Mouse (Mus musculus) embryonic fibroblast, embryonic 13.5 days (primary cell): ENCODE measurements at regions not wholly inside any gene's neighbourhood (a gene's known extent, or its start where the extent isn't known, plus 50 kb on each side); places are given as distances from the start of the nearest gene placed in this dataset.

Source experiments
- CTCF ChIP-seq: IDR thresholded peaks from 2 replicates; pipeline ENCODE4 v1.5.1; 2011; ENCODE audit warnings: mild to moderate bottlenecking, control low read depth, low read length, moderate library complexity, borderline replicate concordance; ENCODE audit not compliant: insufficient read depth
- POLR2A ChIP-seq: IDR thresholded peaks from 2 replicates; pipeline ENCODE4 v1.6.1; 2011; ENCODE audit warnings: low read depth, mild to moderate bottlenecking, control low read depth, low read length, moderate library complexity

DNA sequence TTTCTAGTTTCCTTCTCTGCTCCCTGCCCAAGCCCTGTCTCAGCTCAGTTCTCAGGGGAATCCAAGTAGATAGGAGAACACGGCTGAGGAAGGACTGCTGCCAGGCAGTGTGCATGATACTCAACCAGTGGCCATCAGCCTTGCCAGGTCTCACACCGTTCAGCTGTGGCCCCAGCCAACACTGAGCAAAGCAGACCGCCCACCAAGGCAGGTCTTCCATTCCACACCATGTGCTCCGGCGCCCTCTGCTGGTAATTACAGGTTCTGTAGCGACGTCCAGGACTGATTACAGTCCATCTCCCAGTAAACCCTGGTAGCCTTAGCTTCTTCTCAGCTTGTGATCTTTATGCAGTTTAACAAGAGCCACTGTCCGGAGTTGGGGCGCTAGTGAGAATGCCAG, 144.5 kb downstream of the Tfcp2l1 start:
- peak; percentile 57; the same call in 1 of the 2 replicates for TF ChIP-seq CTCF
- TF ChIP-seq POLR2A = no peak
